Mouse (Mus musculus): ENCODE data around the gene Cd5l.

- TF ChIP-seq POLR2A (IDR thresholded peaks at IDR 0.05; ENCODE audit: low read depth, low read length) (no peak), CTCF (conservative IDR thresholded peaks at IDR 0.05; ENCODE audit: insufficient read depth, insufficient read length, low read depth, low read length) (no peak)
Measured at GRCm38 (mm10) chr3:87410605-87411004, 52.9 kb downstream of the Cd5l start.

Measured in kidney, adult 2 months (tissue).